In the genomic region with DNA sequence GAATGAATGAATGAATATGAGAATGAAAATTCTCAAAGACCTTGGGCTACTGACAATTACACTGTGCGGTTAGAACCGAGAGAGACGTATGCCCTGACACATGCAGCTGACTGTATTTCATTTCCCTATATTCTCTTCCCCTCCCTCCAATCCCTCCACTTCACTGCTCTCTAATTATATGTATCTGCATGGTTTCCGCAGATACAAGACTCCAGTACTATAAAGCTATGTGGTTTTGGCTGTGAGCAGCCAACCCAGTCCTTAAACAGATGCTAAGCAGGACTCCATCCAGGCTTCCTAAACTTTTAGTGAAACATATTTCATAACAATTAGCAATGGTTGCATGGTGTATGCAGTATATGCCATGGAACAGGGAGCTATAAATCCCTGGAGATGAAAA, we compare ENCODE assay signal across 25 mouse cellular contexts.
"Had no signal": no experiment of that assay in that cellular context is flagged by ENCODE, and none has a peak within 500 bp of the region (broad histone marks: within the 10 kb centered on the region; RNA-seq: fewer than 3 reads in every experiment).

No protein-coding gene starts in this region.

- DNase-seq: gastrocnemius, postnatal 14 days; gastrocnemius, postnatal 36 days; heart, adult 18-20 months; heart, postnatal 14 days; heart, postnatal 36 days; kidney, adult 11 months; kidney, adult 2 months; kidney, adult 9 months; kidney, postnatal 14 days; kidney, postnatal 36 days; layer of hippocampus, adult 9-11 months; layer of hippocampus, postnatal 36 days; left cerebral cortex, postnatal 4 days had no signal

- H3K9ac ChIP-seq: heart, embryonic 13.5 days; heart, embryonic 15.5 days; hindbrain, embryonic 13.5 days; hindbrain, embryonic 15.5 days; kidney, embryonic 15.5 days; limb, embryonic 13.5 days; limb, embryonic 15.5 days; liver, embryonic 12.5 days had no signal

- H3K4me1 ChIP-seq: hindbrain, embryonic 15.5 days; kidney, embryonic 15.5 days; liver, embryonic 12.5 days had no signal

- ATAC-seq: hindbrain, postnatal 0 days; intestine, embryonic 16.5 days; liver, embryonic 12.5 days had no signal

- H3K9me3 ChIP-seq: heart, embryonic 13.5 days; heart, embryonic 15.5 days; hindbrain, embryonic 13.5 days; hindbrain, embryonic 15.5 days; kidney, embryonic 15.5 days; limb, embryonic 13.5 days; limb, embryonic 15.5 days; liver, embryonic 12.5 days had no signal

- H3K4me2 ChIP-seq: heart, embryonic 11.5 days; heart, embryonic 13.5 days; heart, embryonic 15.5 days; hindbrain, embryonic 13.5 days; hindbrain, embryonic 15.5 days; kidney, embryonic 15.5 days; limb, embryonic 13.5 days; limb, embryonic 15.5 days; liver, embryonic 12.5 days had no signal

- H3K27me3 ChIP-seq: heart, embryonic 13.5 days; heart, embryonic 15.5 days; hindbrain, embryonic 13.5 days; hindbrain, embryonic 15.5 days; kidney, embryonic 15.5 days; limb, embryonic 13.5 days; limb, embryonic 15.5 days; liver, embryonic 12.5 days had no signal

- H3K4me3 ChIP-seq: heart, embryonic 13.5 days; heart, embryonic 15.5 days; hindbrain, embryonic 13.5 days; hindbrain, embryonic 15.5 days; kidney, embryonic 15.5 days; limb, embryonic 13.5 days; limb, embryonic 15.5 days; liver, embryonic 12.5 days had no signal

- H3K36me3 ChIP-seq: heart, embryonic 13.5 days; heart, embryonic 15.5 days; hindbrain, embryonic 13.5 days; hindbrain, embryonic 15.5 days; kidney, embryonic 15.5 days; limb, embryonic 13.5 days; limb, embryonic 15.5 days; liver, embryonic 12.5 days had no signal

- H3K27ac ChIP-seq: heart, embryonic 13.5 days; heart, embryonic 15.5 days; hindbrain, embryonic 13.5 days; hindbrain, embryonic 15.5 days; hindbrain, postnatal 0 days; kidney, embryonic 15.5 days; kidney, postnatal 0 days; limb, embryonic 13.5 days; limb, embryonic 15.5 days; liver, embryonic 12.5 days had no signal
